ENCODE assay signal across 8 mouse cellular contexts in genomic region chr9:35044458-35044857, GRCm38 (mm10).
A peak's percentile ranks its signal among the peaks of the same experiment; 100 is the strongest.
DNase-seq lines count a peak whose midpoint lies in the region; ATAC-seq and TF ChIP-seq lines count a peak whose summit lies in the region.

No protein-coding gene starts in this region.

- 0 out of 2 replicates have a peak, but pooled peaks have one; percentile 15 for ATAC-seq in hindbrain, embryonic 13.5 days (ENCODE audit: low FRiP score)
- ATAC-seq in midbrain, embryonic 14.5 days (ENCODE audit: low FRiP score, low TSS enrichment), result no peak
- ATAC-seq in erythroblast, adult 5-6 weeks (replicated peaks; ENCODE audit: low FRiP score, poor library complexity, severe bottlenecking), result no peak

- intact Hi-C loops in left cerebral cortex, adult 2 months (cut with DNase I), result loop anchor here (10.0 kb wide), 1 partner anchor 500 kb away; no protein-coding TSS in a partner anchor

- H3K4me2 ChIP-seq in hindbrain, embryonic 13.5 days, result no peak overlapping the region
- H3K4me2 ChIP-seq in midbrain, embryonic 14.5 days (ENCODE audit: low read length), result no peak overlapping the region

- peaks cover 6% of the 10 kb centered on the region; the same call in 1 of the 2 replicates for H3K36me3 ChIP-seq in hindbrain, embryonic 13.5 days
- H3K36me3 ChIP-seq in midbrain, embryonic 14.5 days (ENCODE audit: control insufficient read depth, insufficient read depth, low read length), result no peaks in the 10 kb centered on the region

- no peak overlapping the region for H3K27ac ChIP-seq in hindbrain, embryonic 13.5 days
- H3K27ac ChIP-seq in midbrain, embryonic 14.5 days (replicated peaks; ENCODE audit: low read depth, low read length), result no peak overlapping the region
- H3K27ac ChIP-seq in left cerebral cortex, adult 2 months, result no peak overlapping the region

- H3K9ac ChIP-seq in hindbrain, embryonic 13.5 days, result no peak overlapping the region
- no peak overlapping the region for H3K9ac ChIP-seq in midbrain, embryonic 14.5 days (replicated peaks; ENCODE audit: low read length)

- WGBS in hindbrain, embryonic 13.5 days, result 8% methylated on average over 15 of the region's 15 CpGs
- 8% methylated on average over 15 of the region's 15 CpGs for WGBS in midbrain, embryonic 14.5 days

- TF ChIP-seq CTCF in left cerebral cortex, adult 2 months (IDR thresholded peaks at IDR 0.05), result no peak

- no peaks in the 10 kb centered on the region for H3K27me3 ChIP-seq in hindbrain, embryonic 13.5 days
- H3K27me3 ChIP-seq in midbrain, embryonic 14.5 days (ENCODE audit: control insufficient read depth, insufficient read depth, low read length), result no peaks in the 10 kb centered on the region

- peaks cover 22% of the 10 kb centered on the region for H3K4me1 ChIP-seq in hindbrain, embryonic 13.5 days (replicated peaks)
- peaks cover 14% of the 10 kb centered on the region; the same call in 1 of the 2 replicates for H3K4me1 ChIP-seq in midbrain, embryonic 14.5 days (ENCODE audit: control insufficient read depth, insufficient read depth, low read length)

- H3K9me3 ChIP-seq in hindbrain, embryonic 13.5 days, result no peaks in the 10 kb centered on the region
- no peaks in the 10 kb centered on the region for H3K9me3 ChIP-seq in midbrain, embryonic 14.5 days (ENCODE audit: control insufficient read depth, low read length)

- DNase-seq in layer of hippocampus, adult 9-11 months, result peak; percentile 0
- no peak for DNase-seq in layer of hippocampus, postnatal 36 days
- peak; percentile 34 for DNase-seq in embryo, embryonic 11.5 days (ENCODE audit: low read depth, low spot score)
- peak; percentile 39 for DNase-seq in midbrain, embryonic 14.5 days
- no peak for DNase-seq in spleen, postnatal 14 days (ENCODE audit: low spot score in 2 of 2)
- no peak for DNase-seq in left cerebral cortex, adult 2 months (ENCODE audit: extremely low spot score in 1 of 2, low spot score in 2 of 2)

- no peak overlapping the region for H3K4me3 ChIP-seq in hindbrain, embryonic 13.5 days
- H3K4me3 ChIP-seq in midbrain, embryonic 14.5 days (replicated peaks; ENCODE audit: low read depth, low read length), result no peak overlapping the region
- no peak overlapping the region for H3K4me3 ChIP-seq in left cerebral cortex, adult 2 months

Comparison
In these comparisons a context has a peak if more than half of its experiments do, and no peak if none do; other contexts are left out.
1. DNase-seq: peak in layer of hippocampus, adult 9-11 months (single experiment), embryo, embryonic 11.5 days (single experiment) and midbrain, embryonic 14.5 days (single experiment); none in layer of hippocampus, postnatal 36 days (0 of 2), spleen, postnatal 14 days (0 of 2) and left cerebral cortex, adult 2 months (0 of 2).